Mouse (Mus musculus): Measurements from ENCODE around the gene Il17ra. TPM values are rescaled to one million over a fixed set of nuclear protein-coding genes. Genes with fewer than 3 reads are reported as not detected.

The Il17ra gene
- total RNA-seq, 4 experiments from 2014 or later, result 0.75 to 2.6 (median 1.3) TPM

GRCm38 (mm10) chr6:120505531-120505930, 42.5 kb downstream of the Il17ra start:
- DNase-seq (ENCODE audit: low spot score in 2 of 2), result no peak

- no peak for DNase-seq (ENCODE audit: low spot score in 2 of 2)
Measured at GRCm38 (mm10) chr6:120508645-120509044, 45.6 kb downstream of the Il17ra start.

GRCm38 (mm10) chr6:120509975-120510374, 46.9 kb downstream of the Il17ra start:
- DNase-seq (ENCODE audit: low spot score in 2 of 2), result no peak

GRCm38 (mm10) chr6:120510425-120510824, 47.4 kb downstream of the Il17ra start:
- DNase-seq (ENCODE audit: low spot score in 2 of 2), result no peak

- no peak for DNase-seq (ENCODE audit: low spot score in 2 of 2)
Measured at GRCm38 (mm10) chr6:120511212-120511611, 48.2 kb downstream of the Il17ra start.

- no peak for DNase-seq (ENCODE audit: low spot score in 2 of 2)
Measured at GRCm38 (mm10) chr6:120516422-120516821, 53.4 kb downstream of the Il17ra start.

- no peak for DNase-seq (ENCODE audit: low spot score in 2 of 2)
Measured at GRCm38 (mm10) chr6:120516879-120517278, 53.8 kb downstream of the Il17ra start.

GRCm38 (mm10) chr6:120517311-120517710, 54.3 kb downstream of the Il17ra start:
- no peak for DNase-seq (ENCODE audit: low spot score in 2 of 2)

- DNase-seq (ENCODE audit: low spot score in 2 of 2), result no peak
Measured at GRCm38 (mm10) chr6:120519647-120520046, 56.6 kb downstream of the Il17ra start.

GRCm38 (mm10) chr6:120524796-120525195, 61.7 kb downstream of the Il17ra start:
- DNase-seq (ENCODE audit: low spot score in 2 of 2), result no peak

- no peak for DNase-seq (ENCODE audit: low spot score in 2 of 2)
Measured at GRCm38 (mm10) chr6:120529123-120529522, 66.1 kb downstream of the Il17ra start.

- DNase-seq (ENCODE audit: low spot score in 2 of 2), result peak; percentile 81 to 88
Measured at GRCm38 (mm10) chr6:120531020-120531965, 68.2 kb downstream of the Il17ra start, which contains the start of gene Hdhd5. Gene Hdhd5, minus strand, starts transcription at chr6:120531319.

GRCm38 (mm10) chr6:120532594-120532993, 69.5 kb downstream of the Il17ra start:
- no peak for DNase-seq (ENCODE audit: low spot score in 2 of 2)

- DNase-seq (ENCODE audit: low spot score in 2 of 2), result no peak
Measured at GRCm38 (mm10) chr6:120536337-120536736, 73.3 kb downstream of the Il17ra start.

Other genes with a start within 250 kb of the Il17ra start
- gene D330020A13Rik, start 168.9 kb upstream of the Il17ra start, total RNA-seq (2022), result not detected
- 1 to 10 TPM in 1 of 4 experiments, under 1 TPM in 3; 0.89 to 1.3 (median 0.95) TPM for gene B4galnt3, start 168.7 kb upstream of the Il17ra start, total RNA-seq (2022)
- gene Kdm5a, start 99.1 kb upstream of the Il17ra start, total RNA-seq (2022), result 10 to 100 TPM; 18.2 to 21.1 (median 19.1) TPM
- gene Ccdc77, start 98.9 kb upstream of the Il17ra start, total RNA-seq (2022), result 1 to 10 TPM; 2.4 to 2.9 (median 2.7) TPM
- not detected for gene Tmem121b, start 30.6 kb downstream of the Il17ra start, total RNA-seq (2022)
- 10 to 100 TPM; 21.1 to 23.2 (median 22.1) TPM for gene Hdhd5, start 68.1 kb downstream of the Il17ra start, total RNA-seq (2022)
- gene Cecr2, start 203.1 kb downstream of the Il17ra start, total RNA-seq (2022), result 10 to 100 TPM in 3 of 4 experiments, 1 to 10 TPM in 1; 6.0 to 15.5 (median 13.8) TPM

All from gastrocnemius, adult 8-10 months (tissue).